ENCODE assay signal across 7 mouse cellular contexts in genomic region chr2:115581241-115581988, GRCm38 (mm10). TPM values are rescaled to one million over a fixed set of nuclear protein-coding genes. Genes with fewer than 3 reads are reported as not detected.
A peak's percentile ranks its signal among the peaks of the same experiment; 100 is the strongest.
DNase-seq lines count a peak whose midpoint lies in the region; ATAC-seq lines count a peak whose summit lies in the region.

Gene BC052040, plus strand, starts transcription at chr2:115581716.

- peak; percentile 84 for DNase-seq in adrenal gland, adult 18-20 months (ENCODE audit: low spot score in 2 of 2)
- peak; percentile 93 for DNase-seq in embryo, embryonic 11 days
- peak; percentile 81 to 87 for DNase-seq in gastrocnemius, postnatal 36 days
- DNase-seq in left cerebral cortex, postnatal 25 days (ENCODE audit: low spot score in 2 of 2) = peak; percentile 88 to 90
- peak; percentile 89 for DNase-seq in midbrain, embryonic 10.5 days (ENCODE audit: low spot score)
- DNase-seq in right cerebral cortex, postnatal 4 days = peak; percentile 81

- H3K4me1 ChIP-seq in intestine, embryonic 15.5 days (replicated peaks) = peaks cover 12% of the 10 kb centered on the region; the same call in 1 of the 2 replicates
- H3K4me1 ChIP-seq in midbrain, embryonic 10.5 days = peaks cover 34% of the 10 kb centered on the region

- WGBS in intestine, embryonic 15.5 days = under 1% methylated on average over 41 of the region's 41 CpGs
- under 1% methylated on average over 41 of the region's 41 CpGs for WGBS in midbrain, embryonic 10.5 days

- H3K27ac ChIP-seq in intestine, embryonic 15.5 days = peak within 1 kb of the TSS; percentile 83
- H3K27ac ChIP-seq in midbrain, embryonic 10.5 days (replicated peaks) = peak within 1 kb of the TSS; percentile 87

- no peaks in the 10 kb centered on the region for H3K36me3 ChIP-seq in intestine, embryonic 15.5 days
- no peaks in the 10 kb centered on the region for H3K36me3 ChIP-seq in midbrain, embryonic 10.5 days

- peak; percentile 99 for ATAC-seq in intestine, embryonic 15.5 days

- H3K4me3 ChIP-seq in intestine, embryonic 15.5 days (replicated peaks) = peak within 1 kb of the TSS; percentile 67
- peak within 1 kb of the TSS; percentile 76 for H3K4me3 ChIP-seq in midbrain, embryonic 10.5 days

- peak within 1 kb of the TSS; percentile 79 for H3K9ac ChIP-seq in intestine, embryonic 15.5 days

- no peaks in the 10 kb centered on the region for H3K9me3 ChIP-seq in intestine, embryonic 15.5 days
- H3K9me3 ChIP-seq in midbrain, embryonic 10.5 days (replicated peaks) = no peaks in the 10 kb centered on the region

- intact Hi-C loops in gastrocnemius, postnatal 36 days (cut with DNase I) = no loop called here
- intact Hi-C loops in left cerebral cortex, postnatal 25 days (cut with DNase I) = loop anchor here (10.0 kb wide), 1 partner anchor 483 kb away; the partner anchor contains the start of gene Meis2

- H3K4me2 ChIP-seq in intestine, embryonic 15.5 days (replicated peaks) = peak within 1 kb of the TSS; percentile 68

- H3K27me3 ChIP-seq in intestine, embryonic 15.5 days (replicated peaks) = no peaks in the 10 kb centered on the region
- H3K27me3 ChIP-seq in midbrain, embryonic 10.5 days (ENCODE audit: low read depth, poor library complexity, severe bottlenecking) = 0 out of 2 replicates have a peak, but pooled peaks cover 6% of the 10 kb centered on the region

RNA-seq across cellular contexts. Expression of gene BC052040, which starts in this region (rescaled TPM):
- total RNA-seq in adrenal gland, adult 18-20 months (2021) = 1 to 10 TPM; 2.5 to 2.7 TPM
- 1 to 10 TPM; 2.2 to 2.3 TPM for total RNA-seq in gastrocnemius, postnatal 36 days (2021)
- polyA plus RNA-seq in intestine, embryonic 15.5 days (2015; fragmentation: Nextera tagmentation; extraction: Ambion mirVana) = 13.0 and 14.1 TPM in 2 replicates
- 1 to 10 TPM; 6.7 to 7.6 TPM for total RNA-seq in left cerebral cortex, postnatal 25 days (2021)
- 19.6 and 21.7 TPM in 2 replicates for polyA plus RNA-seq in midbrain, embryonic 10.5 days (2016; fragmentation: Nextera tagmentation; extraction: Ambion mirVana)

Comparison
In these comparisons a context has a peak if more than half of its experiments do, and no peak if none do; other contexts are left out.
1. Peak in every context shown above with its lines: DNase-seq, ATAC-seq, H3K4me3 ChIP-seq and H3K27ac ChIP-seq.